Mouse (Mus musculus): Measurements from ENCODE around the gene Ifitm1. TPM values are rescaled to one million over a fixed set of nuclear protein-coding genes. Genes with fewer than 3 reads are reported as not detected.
A peak's percentile ranks its signal among the peaks of the same experiment; 100 is the strongest.

Ifitm1 gene
- polyA plus RNA-seq, 2 experiments, result 30.9 to 35.7 TPM

GRCm38 (mm10) chr7:140922398-140923069, 44.5 kb upstream of the Ifitm1 start:
- Histone ChIP-seq H3K4me2 (ENCODE audit: low read depth) (peak overlapping the region; percentile 44), H3K27ac (no peak overlapping the region), H3K36me3 (replicated peaks; ENCODE audit: control insufficient read depth, insufficient read depth, low read depth) (no peaks in the 10 kb centered on the region), H3K9me3 (ENCODE audit: control insufficient read depth, low read length) (no peaks in the 10 kb centered on the region), H3K9ac (replicated peaks) (no peak overlapping the region), H3K4me3 (ENCODE audit: insufficient read depth in 1 of 2, low read depth in 2 of 2, low read length in 2 of 2) (0 out of 4 replicates have a peak overlapping the region, but pooled peaks have one; percentile 6 to 13), H3K27me3 (ENCODE audit: control insufficient read depth, insufficient read depth, low read length) (peaks cover 40% of the 10 kb centered on the region), H3K4me1 (replicated peaks; ENCODE audit: control insufficient read depth in 2 of 2, insufficient read depth in 2 of 2, low read length in 1 of 2) (peaks cover 0 to 3% of the 10 kb centered on the region in 2 experiments; a peak in 2 of 4 replicates)
- DNase-seq (ENCODE audit: low read depth in 3 of 3, low spot score in 3 of 3) (no peak), ATAC-seq (ENCODE audit: insufficient read depth) (peak; percentile 19; the same call in 1 of the 2 replicates)
- no peak for TF ChIP-seq CTCF (IDR thresholded peaks at IDR 0.05; ENCODE audit: low read depth)
- TF ChIP-seq EP300 (IDR thresholded peaks at IDR 0.05; ENCODE audit: low read depth), result no peak
- 2% methylated on average over 49 of the region's 49 CpGs for WGBS (ENCODE audit: insufficient replicate concordance)

GRCm38 (mm10) chr7:140923070-140923775, 43.8 kb upstream of the Ifitm1 start:
- Histone ChIP-seq H3K4me2 (ENCODE audit: low read depth) (peak overlapping the region; percentile 44), H3K4me1 (replicated peaks; ENCODE audit: control insufficient read depth in 2 of 2, insufficient read depth in 2 of 2, low read length in 1 of 2) (peaks cover 0 to 3% of the 10 kb centered on the region in 2 experiments; a peak in 2 of 4 replicates), H3K4me3 (ENCODE audit: insufficient read depth in 1 of 2, low read depth in 2 of 2, low read length in 2 of 2) (no peak overlapping the region), H3K27ac (no peak overlapping the region), H3K27me3 (ENCODE audit: control insufficient read depth, insufficient read depth, low read length) (peaks cover 40% of the 10 kb centered on the region), H3K9me3 (ENCODE audit: control insufficient read depth, low read length) (no peaks in the 10 kb centered on the region), H3K36me3 (replicated peaks; ENCODE audit: control insufficient read depth, insufficient read depth, low read depth) (no peaks in the 10 kb centered on the region), H3K9ac (replicated peaks) (no peak overlapping the region)
- DNase-seq (ENCODE audit: low read depth in 3 of 3, low spot score in 3 of 3), result no peak
- no peak for ATAC-seq (ENCODE audit: insufficient read depth)
- TF ChIP-seq CTCF (IDR thresholded peaks at IDR 0.05; ENCODE audit: low read depth) (no peak), EP300 (IDR thresholded peaks at IDR 0.05; ENCODE audit: low read depth) (no peak)
- 21% methylated on average over 30 of the region's 30 CpGs for WGBS (ENCODE audit: insufficient replicate concordance)

- H3K4me1 ChIP-seq (replicated peaks; ENCODE audit: control insufficient read depth in 2 of 2, insufficient read depth in 2 of 2, low read length in 1 of 2), result no peaks in the 10 kb centered on the region; a peak in 1 of 4 replicates
- no peak overlapping the region for H3K9ac ChIP-seq (replicated peaks)
- H3K4me2 ChIP-seq (ENCODE audit: low read depth), result no peak overlapping the region
- TF ChIP-seq CTCF (IDR thresholded peaks at IDR 0.05; ENCODE audit: low read depth) (no peak), EP300 (IDR thresholded peaks at IDR 0.05; ENCODE audit: low read depth) (no peak)
- 77% methylated on average over 6 of the region's 6 CpGs for WGBS (ENCODE audit: insufficient replicate concordance)
- H3K9me3 ChIP-seq (ENCODE audit: control insufficient read depth, low read length), result no peaks in the 10 kb centered on the region
- no peak overlapping the region for H3K4me3 ChIP-seq (ENCODE audit: insufficient read depth in 1 of 2, low read depth in 2 of 2, low read length in 2 of 2)
- ATAC-seq (ENCODE audit: insufficient read depth) (no peak), DNase-seq (ENCODE audit: low read depth in 3 of 3, low spot score in 3 of 3) (no peak)
- peaks cover 23% of the 10 kb centered on the region for H3K27me3 ChIP-seq (ENCODE audit: control insufficient read depth, insufficient read depth, low read length)
- no peak overlapping the region for H3K27ac ChIP-seq
- H3K36me3 ChIP-seq (replicated peaks; ENCODE audit: control insufficient read depth, insufficient read depth, low read depth), result no peaks in the 10 kb centered on the region
Observed at GRCm38 (mm10) chr7:140927181-140927580, 39.8 kb upstream of the Ifitm1 start.

- no peaks in the 10 kb centered on the region for H3K9me3 ChIP-seq (ENCODE audit: control insufficient read depth, low read length)
- no peak for TF ChIP-seq EP300 (IDR thresholded peaks at IDR 0.05; ENCODE audit: low read depth)
- peak; percentile 54 for TF ChIP-seq CTCF (IDR thresholded peaks at IDR 0.05; ENCODE audit: low read depth)
- no peaks in the 10 kb centered on the region for H3K36me3 ChIP-seq (replicated peaks; ENCODE audit: control insufficient read depth, insufficient read depth, low read depth)
- H3K9ac ChIP-seq (replicated peaks), result no peak overlapping the region
- peaks cover 0 to 11% of the 10 kb centered on the region in 2 experiments; a peak in 2 of 4 replicates for H3K4me1 ChIP-seq (replicated peaks; ENCODE audit: control insufficient read depth in 2 of 2, insufficient read depth in 2 of 2, low read length in 1 of 2)
- no peak overlapping the region for H3K4me3 ChIP-seq (ENCODE audit: insufficient read depth in 1 of 2, low read depth in 2 of 2, low read length in 2 of 2)
- peaks cover 5% of the 10 kb centered on the region for H3K27me3 ChIP-seq (ENCODE audit: control insufficient read depth, insufficient read depth, low read length)
- WGBS (ENCODE audit: insufficient replicate concordance), result 29% methylated on average over 3 of the region's 3 CpGs
- DNase-seq (ENCODE audit: low read depth in 3 of 3, low spot score in 3 of 3) (no peak), ATAC-seq (ENCODE audit: insufficient read depth) (no peak)
- H3K4me2 ChIP-seq (ENCODE audit: low read depth), result no peak overlapping the region
- H3K27ac ChIP-seq, result no peak overlapping the region
Observed at GRCm38 (mm10) chr7:140938436-140938835, 28.6 kb upstream of the Ifitm1 start.

GRCm38 (mm10) chr7:140938896-140939295, 28.1 kb upstream of the Ifitm1 start:
- H3K27me3 ChIP-seq (ENCODE audit: control insufficient read depth, insufficient read depth, low read length), result peaks cover 5% of the 10 kb centered on the region
- no peaks in the 10 kb centered on the region for H3K9me3 ChIP-seq (ENCODE audit: control insufficient read depth, low read length)
- H3K4me2 ChIP-seq (ENCODE audit: low read depth), result no peak overlapping the region
- no peak overlapping the region for H3K27ac ChIP-seq
- peaks cover 0 to 11% of the 10 kb centered on the region in 2 experiments; a peak in 2 of 4 replicates for H3K4me1 ChIP-seq (replicated peaks; ENCODE audit: control insufficient read depth in 2 of 2, insufficient read depth in 2 of 2, low read length in 1 of 2)
- no peaks in the 10 kb centered on the region for H3K36me3 ChIP-seq (replicated peaks; ENCODE audit: control insufficient read depth, insufficient read depth, low read depth)
- H3K9ac ChIP-seq (replicated peaks), result no peak overlapping the region
- H3K4me3 ChIP-seq (ENCODE audit: insufficient read depth in 1 of 2, low read depth in 2 of 2, low read length in 2 of 2), result no peak overlapping the region
- 47% methylated on average over 2 of the region's 2 CpGs for WGBS (ENCODE audit: insufficient replicate concordance)
- no peak for TF ChIP-seq CTCF (IDR thresholded peaks at IDR 0.05; ENCODE audit: low read depth)
- TF ChIP-seq EP300 (IDR thresholded peaks at IDR 0.05; ENCODE audit: low read depth), result no peak
- ATAC-seq (ENCODE audit: insufficient read depth), result no peak
- DNase-seq (ENCODE audit: low read depth in 3 of 3, low spot score in 3 of 3), result no peak

Data from liver, embryonic 14.5 days (tissue).